Mouse (Mus musculus) kidney, adult 8-10 months (tissue): ENCODE data around the gene Pafah1b3.

Experiments
- DNase-seq, 2 experiments: peaks; one replicate each; pipeline ENCODE4 v3.0.0; 2022

Gene Pafah1b3

DNA sequence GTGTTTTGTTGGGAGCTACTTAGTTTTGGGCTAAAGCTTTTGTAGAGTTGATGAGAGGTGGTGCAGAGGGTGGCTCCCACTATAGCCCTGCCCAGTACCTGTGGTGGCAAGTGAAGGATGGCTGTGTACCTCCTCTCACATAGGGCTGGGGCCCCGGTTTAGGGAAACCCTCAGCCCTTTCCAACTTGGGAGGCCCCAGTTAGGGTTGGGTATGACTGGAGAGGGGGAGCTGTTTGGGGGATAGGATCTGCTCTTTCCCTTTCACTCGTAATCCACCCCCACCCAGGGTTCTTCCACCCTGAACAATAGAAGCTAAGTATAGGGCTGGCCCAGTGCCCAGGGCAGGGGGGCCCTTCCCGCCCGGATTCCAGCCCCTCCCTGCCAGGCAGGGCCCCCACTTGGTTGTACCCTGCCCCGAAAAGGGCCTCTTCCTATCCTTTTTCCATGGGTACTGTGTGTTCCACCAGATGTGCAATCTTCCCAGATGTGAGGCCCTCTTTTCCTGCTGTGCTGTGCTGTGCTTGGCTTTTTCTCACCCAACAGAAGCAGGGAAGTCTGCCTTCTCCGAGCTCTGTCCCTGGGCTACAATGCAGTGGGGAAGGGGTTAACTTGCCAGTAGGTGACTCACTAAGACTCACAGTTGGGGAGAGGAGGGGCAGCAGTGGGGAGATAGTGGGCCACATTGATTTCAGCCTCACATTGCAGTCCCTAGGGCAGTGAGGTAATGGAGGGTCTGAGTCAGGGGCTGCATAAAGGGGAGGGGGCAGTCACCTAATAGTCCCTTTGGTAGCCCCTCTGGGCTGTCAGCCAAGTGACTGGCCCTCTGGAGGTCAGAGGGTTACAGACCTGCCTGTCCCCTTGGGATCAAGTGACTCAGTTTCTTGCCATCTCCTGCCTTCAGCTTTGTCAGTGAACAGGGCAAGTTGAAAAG, 17.7 kb downstream of the Pafah1b3 start:
- DNase-seq, result peak; percentile 57 to 61

- peak; percentile 86 to 88 for DNase-seq
These were observed 18.5 kb downstream of the Pafah1b3 start for GRCm38 (mm10) chr7:25279076-25279860.

DNA sequence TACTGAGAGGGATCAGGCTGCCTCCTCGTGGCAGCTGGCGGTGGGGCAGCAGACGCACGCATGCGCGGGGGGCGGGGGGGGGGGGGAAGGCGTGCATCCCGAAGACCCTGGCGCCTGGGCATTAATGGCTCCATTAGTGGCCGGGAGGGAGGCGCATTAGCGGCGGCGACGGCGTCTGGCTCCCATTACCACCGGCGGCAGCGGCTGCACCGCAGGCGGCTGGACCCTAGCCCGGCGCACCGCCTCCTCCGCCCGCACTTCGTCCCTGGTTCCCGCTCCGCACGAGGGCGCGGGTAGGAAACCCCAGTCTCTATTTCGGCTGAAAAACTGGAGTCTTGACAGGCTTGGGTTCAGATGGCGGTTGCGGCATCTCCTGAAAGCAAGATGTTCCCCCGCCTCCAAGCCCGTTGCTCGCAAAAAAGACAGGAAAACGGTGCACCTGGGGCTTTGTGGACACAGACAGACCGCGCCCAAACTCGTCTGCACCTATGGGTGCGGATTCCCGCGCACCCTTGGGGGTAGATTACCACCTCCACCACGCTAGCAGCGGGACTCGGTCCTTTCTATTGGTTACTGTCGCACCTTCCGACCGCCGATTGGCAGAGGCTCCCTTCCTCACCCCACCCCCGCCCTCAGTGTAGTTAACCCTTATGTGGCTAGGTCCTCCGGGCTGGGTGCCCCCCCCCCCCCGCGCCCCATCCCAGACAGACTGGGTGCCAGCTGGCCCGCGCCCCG, 19.3 kb downstream of the Pafah1b3 start:
- peak; percentile 81 to 86 for DNase-seq

DNA sequence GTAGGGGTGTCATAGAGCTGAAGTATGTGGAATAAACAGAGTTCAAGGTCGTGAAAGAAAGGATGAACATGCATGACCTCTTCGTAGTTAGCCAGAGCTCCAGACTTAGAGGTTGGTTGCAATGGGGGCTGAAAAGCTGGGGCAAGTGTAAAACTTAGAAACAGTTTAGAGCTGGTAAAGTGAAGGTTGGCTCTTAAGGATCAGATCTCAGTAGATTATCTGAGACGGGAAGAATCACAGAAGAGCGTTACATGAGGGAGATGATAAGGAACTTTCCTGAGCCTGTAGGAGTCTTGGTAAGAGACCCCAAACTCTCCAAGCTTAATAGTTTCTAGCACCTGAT, 19.8 kb downstream of the Pafah1b3 start:
- no peak for DNase-seq

- no peak for DNase-seq
These were observed 20.4 kb downstream of the Pafah1b3 start for GRCm38 (mm10) chr7:25277405-25277804.

DNA sequence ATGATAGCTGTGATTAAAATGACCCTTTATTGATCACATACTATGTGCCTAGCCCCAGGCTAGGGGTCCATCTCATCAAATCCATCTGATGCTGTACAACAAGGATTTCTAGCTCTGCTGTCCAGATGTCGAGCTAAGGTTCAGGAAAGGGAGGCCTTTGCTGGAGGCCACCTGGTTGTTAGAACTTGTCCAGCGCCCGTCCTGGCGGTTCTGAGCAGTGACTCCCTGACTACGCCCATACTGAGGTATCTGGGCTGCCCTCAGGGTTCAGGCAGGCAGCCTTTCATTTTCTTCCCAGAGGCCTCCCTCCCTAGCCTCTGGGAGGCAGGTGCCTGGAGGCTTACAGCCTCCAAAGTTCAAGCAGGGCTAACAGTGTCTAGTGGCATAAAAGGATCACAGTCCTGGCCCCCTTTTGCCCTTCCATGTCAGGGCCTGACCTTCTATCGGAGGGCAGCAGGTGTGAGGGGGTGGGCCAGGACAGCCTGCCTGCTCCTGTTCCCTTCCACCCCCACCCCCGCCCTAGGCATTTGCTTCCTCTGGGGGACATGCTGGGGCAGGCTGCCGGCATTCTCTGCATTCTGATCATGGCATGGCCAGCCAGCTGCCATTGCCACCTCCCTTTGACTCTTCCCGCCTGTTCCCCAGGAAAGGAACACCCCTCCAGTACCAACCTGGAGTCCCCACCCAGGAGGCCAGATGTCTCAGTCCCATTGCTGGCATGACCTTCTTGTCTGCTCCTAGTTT, 22.1 kb downstream of the Pafah1b3 start:
- DNase-seq, result no peak

DNA sequence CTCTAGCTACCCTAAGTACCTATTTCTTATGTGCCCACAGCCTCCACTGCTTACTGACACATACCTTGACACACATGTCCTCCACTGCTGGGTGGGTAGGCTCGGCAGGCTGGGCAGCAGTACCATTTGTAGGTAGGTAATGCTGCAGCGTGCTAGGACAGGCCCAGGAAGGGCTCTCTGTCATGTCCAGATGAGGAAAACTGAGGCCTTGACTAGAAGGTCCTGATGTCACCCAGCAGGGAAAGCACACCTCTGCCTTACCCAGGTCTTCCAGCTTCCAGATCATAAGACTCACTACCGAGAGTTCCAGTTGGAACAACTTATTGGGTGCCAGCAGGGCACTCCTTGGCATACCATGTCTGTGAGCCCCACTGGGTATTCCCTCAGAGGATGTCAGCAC, 22.8 kb downstream of the Pafah1b3 start:
- DNase-seq, result no peak

DNA sequence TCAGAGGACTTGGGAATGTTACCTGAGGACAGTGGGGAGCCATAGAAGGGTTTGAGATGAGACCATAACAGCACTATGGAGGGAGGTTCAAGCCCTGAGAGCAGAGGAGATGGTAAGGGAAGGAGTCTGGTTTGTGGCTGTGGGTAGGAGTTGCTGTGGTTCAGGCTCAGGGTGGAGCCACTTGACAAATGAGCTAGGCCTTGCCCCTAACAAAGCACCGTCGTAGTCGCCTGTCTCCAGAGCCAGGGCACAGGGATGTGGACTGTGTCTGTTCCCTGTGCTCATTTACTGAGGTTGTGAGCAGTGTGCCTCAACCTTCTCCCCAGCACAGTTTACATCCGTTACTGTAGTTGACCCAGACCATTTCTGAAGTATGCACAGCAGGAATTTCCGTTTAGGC, 23.2 kb downstream of the Pafah1b3 start:
- no peak for DNase-seq

DNA sequence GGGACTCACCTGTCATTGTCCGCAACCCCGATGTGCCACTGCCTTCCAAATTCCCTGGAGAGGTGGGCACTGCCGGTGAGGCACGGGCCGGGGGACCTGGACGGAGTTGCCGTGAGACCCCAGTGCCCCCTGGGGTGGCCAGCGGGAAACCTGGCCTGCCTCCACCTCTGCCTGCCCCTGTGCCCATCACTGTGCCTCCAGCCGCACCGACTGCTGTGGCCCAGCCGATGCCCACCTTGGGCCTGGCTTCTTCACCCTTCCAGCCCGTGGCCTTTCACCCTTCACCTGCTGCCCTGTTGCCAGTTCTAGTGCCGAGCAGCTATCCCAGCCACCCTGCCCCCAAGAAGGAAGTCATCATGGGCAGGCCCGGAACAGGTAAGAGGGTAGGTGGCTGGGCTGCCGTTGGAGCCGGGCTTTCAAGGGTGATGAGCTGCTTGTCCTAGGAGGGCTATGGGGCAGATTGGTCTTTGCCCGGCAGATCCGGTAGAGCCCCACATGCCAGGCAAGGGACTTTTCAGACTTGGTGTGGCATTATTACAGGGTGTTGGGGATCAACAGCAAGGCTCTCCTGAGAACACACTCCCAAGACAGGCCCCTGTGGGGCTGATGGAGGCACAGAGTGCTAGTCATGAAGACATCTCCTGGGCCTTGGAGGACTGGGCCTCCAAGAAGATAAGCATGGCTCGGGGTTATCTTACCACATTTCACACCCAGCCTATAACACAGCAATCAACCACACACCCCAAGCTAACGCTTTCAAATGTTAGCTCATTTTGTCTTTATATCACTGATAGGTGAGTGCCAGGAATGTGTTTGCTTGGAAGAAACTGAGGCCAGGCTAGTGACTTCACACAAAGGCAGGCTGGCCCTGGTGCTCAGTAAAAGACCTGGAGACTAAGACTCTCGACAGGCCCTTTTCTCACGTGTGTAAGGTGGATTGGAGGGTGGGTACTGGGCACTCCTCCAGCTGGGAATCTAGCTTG, 24.2 kb downstream of the Pafah1b3 start:
- DNase-seq, result no peak

DNA sequence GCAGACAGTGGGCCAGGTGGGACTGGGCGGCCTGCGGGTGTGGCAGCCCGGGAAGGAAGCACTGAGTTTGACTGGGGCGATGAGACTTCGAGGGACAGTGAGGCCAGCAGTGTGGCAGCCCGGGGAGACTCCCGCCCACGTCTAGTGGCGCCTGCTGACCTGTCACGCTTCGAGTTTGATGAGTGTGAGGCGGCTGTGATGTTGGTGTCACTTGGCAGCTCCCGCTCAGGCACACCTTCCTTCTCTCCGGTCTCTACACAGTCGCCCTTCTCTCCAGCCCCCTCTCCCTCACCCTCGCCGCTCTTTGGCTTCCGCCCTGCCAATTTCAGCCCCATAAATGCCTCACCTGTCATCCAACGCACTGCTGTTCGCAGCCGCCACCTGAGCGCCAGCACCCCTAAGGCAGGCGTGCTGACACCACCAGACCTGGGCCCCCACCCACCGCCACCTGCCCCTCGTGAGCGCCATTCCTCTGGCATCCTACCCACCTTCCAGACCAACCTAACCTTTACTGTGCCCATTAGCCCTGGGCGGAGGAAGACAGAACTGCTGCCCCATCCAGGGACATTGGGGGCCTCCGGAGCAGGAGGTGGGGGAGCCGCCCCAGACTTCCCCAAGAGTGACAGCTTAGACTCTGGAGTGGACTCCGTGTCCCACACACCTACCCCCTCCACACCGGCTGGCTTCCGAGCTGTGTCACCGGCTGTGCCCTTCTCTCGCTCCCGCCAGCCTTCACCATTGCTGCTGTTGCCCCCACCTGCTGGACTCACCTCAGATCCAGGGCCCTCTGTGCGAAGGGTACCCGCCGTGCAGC, 25.1 kb downstream of the Pafah1b3 start:
- DNase-seq, result no peak

GRCm38 (mm10) chr7:25271651-25272444, 25.9 kb downstream of the Pafah1b3 start:
- DNase-seq, result no peak

GRCm38 (mm10) chr7:25270652-25271633, 26.8 kb downstream of the Pafah1b3 start:
- no peak for DNase-seq

DNA sequence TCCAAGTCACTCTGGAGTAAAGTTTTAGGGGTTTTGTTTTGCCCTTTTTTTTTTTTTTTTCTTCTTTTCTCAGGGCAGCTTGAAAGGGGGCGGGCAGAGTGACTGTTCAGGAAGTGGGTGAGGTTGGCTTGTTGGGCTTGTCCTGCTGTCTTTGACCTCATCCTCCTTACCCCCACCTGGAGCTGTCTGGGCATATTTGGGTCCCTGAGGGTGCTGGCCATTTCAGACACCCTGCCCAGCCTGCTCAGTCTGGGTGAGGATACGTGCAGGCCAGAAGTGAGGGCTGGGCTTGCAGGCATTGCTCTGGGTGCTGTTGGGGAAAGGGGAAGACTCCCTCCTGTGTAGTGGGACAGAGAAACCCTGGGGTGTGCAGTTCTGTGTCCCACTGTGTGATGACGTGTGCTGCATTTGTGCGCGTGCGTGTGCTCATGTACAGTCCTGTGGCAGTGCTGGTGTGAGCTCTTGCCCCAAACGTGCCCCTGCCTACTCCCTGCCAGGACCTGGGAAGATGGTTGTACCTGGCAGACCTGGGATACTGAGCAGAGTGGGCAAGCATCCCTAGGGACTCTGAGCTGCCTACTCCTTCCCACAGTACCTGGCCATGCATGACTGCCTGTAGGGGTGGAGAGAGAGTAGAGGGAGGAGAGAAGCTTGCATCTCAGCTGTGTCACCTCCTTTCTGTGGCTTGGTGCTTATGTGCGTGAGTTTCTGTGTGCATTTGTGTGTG, 28.1 kb downstream of the Pafah1b3 start:
- DNase-seq, result no peak

DNA sequence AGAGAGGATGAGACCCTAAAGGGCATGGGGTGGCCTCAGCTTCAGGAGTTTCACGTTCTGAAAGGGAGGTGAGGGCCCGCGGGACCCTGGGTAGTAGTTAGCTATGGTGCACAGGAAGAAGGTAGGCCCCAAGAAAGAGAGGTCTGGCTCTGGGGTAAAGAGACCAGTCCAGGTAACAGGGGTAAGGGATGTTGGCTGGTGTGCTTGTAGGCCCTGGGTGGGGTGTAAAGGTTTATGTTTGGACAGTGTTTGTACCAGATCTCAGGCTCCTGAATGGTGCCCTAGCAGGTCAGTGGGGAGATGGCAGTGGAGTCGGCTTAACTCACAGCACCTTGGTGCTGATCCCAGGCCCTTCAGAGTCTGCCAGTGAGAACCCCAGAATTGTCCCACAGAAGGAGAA, 28.8 kb downstream of the Pafah1b3 start:
- DNase-seq, result no peak

DNA sequence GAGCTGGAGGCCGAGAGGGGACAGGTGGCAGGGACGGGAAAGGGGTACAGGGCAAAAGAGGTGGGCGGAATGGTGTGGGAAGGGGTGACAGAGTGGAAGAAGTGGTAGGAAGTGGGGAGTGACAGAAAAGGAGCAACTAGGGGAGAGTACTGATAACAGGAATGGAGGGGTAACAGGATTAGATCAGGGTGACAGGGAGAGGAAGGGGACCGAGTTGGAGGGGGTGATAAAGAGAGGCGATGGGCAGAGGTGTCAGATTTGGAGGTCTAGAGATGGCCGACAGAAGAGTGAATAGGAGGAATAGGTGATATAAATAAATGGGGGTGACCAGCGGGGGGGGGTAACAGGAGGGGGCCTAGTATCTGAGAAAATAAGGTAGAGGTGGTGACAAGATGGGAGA, 29.2 kb downstream of the Pafah1b3 start:
- DNase-seq, result no peak

DNA sequence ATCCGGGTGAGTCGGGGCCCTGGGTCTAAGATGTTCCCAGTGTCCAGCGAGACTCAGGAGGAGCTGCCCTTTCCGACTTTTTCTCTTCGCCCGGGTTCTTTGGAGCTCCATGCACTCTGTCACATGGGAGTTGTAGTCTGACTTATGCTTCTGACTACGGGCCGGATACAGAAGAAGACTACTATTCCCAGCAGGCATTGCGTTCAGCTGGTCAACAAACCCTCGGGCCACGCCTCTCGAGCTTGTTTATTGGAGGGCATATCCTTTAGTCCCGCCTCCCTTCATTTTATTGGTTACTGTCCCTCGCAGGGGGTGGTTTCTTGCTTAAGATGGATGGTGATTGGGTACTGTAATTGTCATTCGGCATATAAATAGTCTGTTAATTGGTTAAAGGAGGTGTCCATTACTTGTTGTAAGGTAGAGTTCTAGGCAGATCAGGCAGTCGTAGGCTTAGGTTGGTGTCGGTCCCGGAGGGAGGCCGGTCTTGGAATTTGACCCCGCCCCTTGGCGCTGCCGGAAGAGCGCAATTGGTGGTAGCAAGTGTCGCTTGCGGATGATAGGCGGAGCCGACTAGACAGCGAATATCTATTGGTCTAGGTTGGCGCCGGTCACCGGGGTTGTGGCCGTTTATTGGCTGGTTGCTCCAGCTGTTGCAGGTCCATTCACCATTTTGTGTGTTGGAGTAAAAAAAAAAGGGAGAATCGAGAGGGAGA, 29.9 kb downstream of the Pafah1b3 start:
- peak; percentile 99 to 100 for DNase-seq

- DNase-seq, result peak; percentile 99 to 100
These were observed 30.5 kb downstream of the Pafah1b3 start, which contains the start of gene Cic for GRCm38 (mm10) chr7:25267301-25267750. Gene Cic (plus strand): TSS chr7:25267704.
